Mouse (Mus musculus) spleen, adult 2 months (tissue): ENCODE data around the gene Sod1. TPM values are rescaled to one million over a fixed set of nuclear protein-coding genes. Genes with fewer than 3 reads are reported as not detected.

Experiments used
- DNase-seq, 2 experiments: peaks; one replicate each; pipeline versions ENCODE4 v3.0.0 to v3.0.0-alpha.2; 2012 to 2021; ENCODE audit warnings: low spot score in 2 of 2, low read depth in 1 of 2
- H3K27ac ChIP-seq: fragments of 200-500 bp; 2 replicates; pipeline ENCODE4 v1.5.1; 2012; ENCODE audit warnings: low read length, inconsistent platforms; ENCODE audit not compliant: insufficient read depth
- H3K27me3 ChIP-seq: fragments of 200-500 bp; 2 replicates; pipeline ENCODE4 v1.6.1; 2012; ENCODE audit warnings: mild to moderate bottlenecking, moderate library complexity, low read length, inconsistent platforms; ENCODE audit not compliant: control insufficient read depth, insufficient read depth
- H3K36me3 ChIP-seq: fragments of 200-500 bp; 2 replicates; pipeline ENCODE4 v1.6.1; 2012; ENCODE audit warnings: mild to moderate bottlenecking, low read length, inconsistent platforms; ENCODE audit not compliant: control insufficient read depth, insufficient read depth
- H3K4me1 ChIP-seq: fragments of 200-500 bp; 2 replicates; pipeline ENCODE4 v1.6.1; 2011; ENCODE audit warnings: inconsistent platforms; ENCODE audit not compliant: control insufficient read depth, insufficient read depth, insufficient read length
- H3K4me3 ChIP-seq: fragments of 200-500 bp; 2 replicates; pipeline ENCODE4 v1.5.1; 2011; ENCODE audit warnings: mild to moderate bottlenecking, inconsistent platforms; ENCODE audit not compliant: insufficient read depth, insufficient read length; ENCODE audit errors: extremely low read depth
- CTCF ChIP-seq: fragments of 200-500 bp; IDR thresholded peaks from 2 replicates; pipeline ENCODE4 v1.5.1; 2011; ENCODE audit warnings: mild to moderate bottlenecking, inconsistent platforms; ENCODE audit not compliant: insufficient read depth, insufficient read length, insufficient replicate concordance; ENCODE audit errors: extremely low read depth
- POLR2A ChIP-seq: fragments of 200-500 bp; IDR thresholded peaks from 2 replicates; pipeline ENCODE4 v1.6.1; 2011; ENCODE audit warnings: low read depth, low read length, inconsistent platforms
- WGBS: fragments of 180-500 bp; shearing (Covaris S2); methylation state at CpG from one replicate; pipeline ENCODE4 v1.1.7; 2018; 5-methylcytosine and 5-hydroxymethylcytosine counted together
- polyA plus RNA-seq: library from polyadenylated mRNA; depleted of rRNA; stranded (reverse); fragments of >200 nt; gene quantifications from 2 replicates; pipeline ENCODE4 v1.2.3, GENCODE M21; 2012; rRNA removed

The Sod1 gene
- polyA plus RNA-seq, 1 experiment = 153 TPM

DNA sequence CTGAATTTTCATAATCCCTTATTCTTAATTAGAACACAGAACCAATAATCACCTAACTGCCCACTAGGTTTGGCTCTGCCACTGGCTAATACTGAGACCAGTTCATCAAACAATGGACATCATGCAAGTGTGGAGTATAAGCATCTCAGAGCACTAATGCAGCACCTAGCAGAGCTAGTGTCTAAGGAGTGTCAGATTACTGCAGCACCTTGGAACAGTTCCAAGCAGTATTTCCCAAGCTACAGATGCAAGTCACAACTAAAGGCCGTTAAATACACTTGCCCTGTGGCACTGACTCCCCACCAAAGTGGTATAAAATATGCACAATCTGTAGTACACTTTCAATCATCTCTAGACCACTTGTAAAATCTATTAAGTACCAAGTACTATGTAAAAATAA lies 46.0 kb downstream of the Sod1 start:
- 31% methylated on average over 1 of the region's 1 CpGs for WGBS
- Histone ChIP-seq H3K27ac (no peak overlapping the region), H3K27me3 (no peaks in the 10 kb centered on the region), H3K36me3 (peaks cover 2% of the 10 kb centered on the region), H3K4me3 (no peak overlapping the region), H3K4me1 (no peaks in the 10 kb centered on the region)
- DNase-seq = no peak
- TF ChIP-seq POLR2A (no peak), CTCF (no peak)

DNA sequence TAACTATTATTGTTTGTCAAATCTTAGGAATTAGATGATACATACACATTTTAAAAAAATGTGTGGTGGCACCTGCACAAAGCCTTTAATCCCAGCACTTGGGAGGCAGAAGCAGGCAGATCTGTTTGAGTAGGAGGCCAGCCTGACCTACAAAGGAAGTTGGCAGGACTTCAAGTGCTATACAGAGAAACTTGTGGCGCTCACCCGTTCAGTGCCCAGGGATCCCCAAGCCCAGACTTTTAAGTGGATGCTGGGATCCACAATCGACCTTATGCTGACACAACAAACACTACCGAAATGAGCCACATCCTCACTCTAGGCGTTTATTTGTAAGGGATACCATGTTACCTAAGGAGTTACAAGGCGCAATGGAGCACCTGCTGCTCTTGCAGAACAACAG lies 55.0 kb downstream of the Sod1 start:
- TF ChIP-seq POLR2A (no peak), CTCF (no peak)
- Histone ChIP-seq H3K27me3 (no peaks in the 10 kb centered on the region), H3K4me1 (peaks cover 9% of the 10 kb centered on the region; the same call in 1 of the 2 replicates), H3K4me3 (no peak overlapping the region), H3K36me3 (no peaks in the 10 kb centered on the region), H3K27ac (no peak overlapping the region)
- no peak for DNase-seq
- 52% methylated on average over 6 of the region's 6 CpGs for WGBS

Other genes with a start within 250 kb of the Sod1 start
- 4.1 and 4.3 TPM in 2 replicates for gene Tiam1, start 77.0 kb upstream of the Sod1 start, polyA plus RNA-seq
- 47.0 and 53.6 TPM in 2 replicates for gene Scaf4, start 63.7 kb downstream of the Sod1 start, polyA plus RNA-seq
- gene Hunk, start 165.3 kb downstream of the Sod1 start, polyA plus RNA-seq = 0.29 and 0.40 TPM in 2 replicates